Mouse (Mus musculus) E14TG2a.4 (cell line): ENCODE data around the gene Dcaf17.

Experiments used
- H3K27me3 ChIP-seq: 2 replicates; pipeline ENCODE4 v1.6.1; 2014; ENCODE audit warnings: low read length, control low read depth; ENCODE audit not compliant: insufficient read depth
- H3K36me3 ChIP-seq: 2 replicates; pipeline ENCODE4 v1.6.1; 2014; ENCODE audit warnings: low read length, control low read depth; ENCODE audit not compliant: insufficient read depth
- H3K4me1 ChIP-seq: replicated peaks from 2 replicates; pipeline ENCODE4 v1.6.1; 2014; ENCODE audit warnings: low read depth, low read length, control low read depth
- H3K4me3 ChIP-seq: replicated peaks from 2 replicates; pipeline ENCODE4 v1.5.1; 2014; ENCODE audit warnings: mild to moderate bottlenecking, low read length
- H3K9me3 ChIP-seq: 2 replicates; pipeline ENCODE4 v1.6.1; 2014; ENCODE audit warnings: low read length, control low read depth
- CTCF ChIP-seq: conservative IDR thresholded peaks from 2 replicates; pipeline ENCODE4 v1.5.1; 2014; ENCODE audit warnings: low read length
- NANOG ChIP-seq: IDR thresholded peaks from 2 replicates; pipeline ENCODE4 v1.6.1; 2014; ENCODE audit warnings: borderline replicate concordance, low read length, mixed read lengths
- POU5F1 ChIP-seq: IDR thresholded peaks from 2 replicates; pipeline ENCODE4 v1.6.1; 2014; ENCODE audit warnings: low read length, borderline replicate concordance

Dcaf17 gene

DNA sequence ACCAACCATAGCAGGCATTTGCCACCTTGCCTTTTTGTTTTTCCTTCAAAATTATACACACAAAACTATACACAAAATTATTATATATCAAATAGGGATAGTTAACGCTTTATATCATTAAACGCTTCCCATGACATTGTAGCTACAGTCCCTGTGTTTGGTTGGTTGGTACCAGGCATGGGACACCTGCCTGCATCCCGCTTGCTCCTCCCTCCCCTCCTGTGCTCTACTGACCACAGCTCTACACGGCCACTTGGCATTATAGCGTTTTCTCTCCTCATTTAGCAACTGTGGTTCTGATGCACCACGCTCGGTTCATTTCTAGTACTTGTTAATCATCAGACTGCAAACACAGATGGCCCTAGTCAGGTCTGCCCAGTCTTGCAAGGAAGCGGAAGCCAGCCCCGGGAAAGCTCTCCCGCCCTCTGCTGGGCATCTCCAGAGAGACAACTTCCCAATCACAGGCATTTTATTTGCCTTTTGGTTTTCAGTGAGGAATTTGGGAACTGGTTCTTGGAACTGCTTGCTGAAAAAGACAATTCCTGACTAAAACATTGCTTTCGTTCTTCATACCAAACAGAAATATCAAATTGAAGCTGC is 15.5 kb upstream of the Dcaf17 start:
- H3K36me3 ChIP-seq = peaks cover 17% of the 10 kb centered on the region; the same call in 1 of the 2 replicates
- peaks cover 32% of the 10 kb centered on the region for H3K4me1 ChIP-seq
- H3K4me3 ChIP-seq = peak overlapping the region; percentile 41; the same call in 1 of the 2 replicates
- TF ChIP-seq NANOG = no peak
- peak; percentile 75 for TF ChIP-seq CTCF
- TF ChIP-seq POU5F1 = no peak
- no peaks in the 10 kb centered on the region for H3K9me3 ChIP-seq
- H3K27me3 ChIP-seq = no peaks in the 10 kb centered on the region

DNA sequence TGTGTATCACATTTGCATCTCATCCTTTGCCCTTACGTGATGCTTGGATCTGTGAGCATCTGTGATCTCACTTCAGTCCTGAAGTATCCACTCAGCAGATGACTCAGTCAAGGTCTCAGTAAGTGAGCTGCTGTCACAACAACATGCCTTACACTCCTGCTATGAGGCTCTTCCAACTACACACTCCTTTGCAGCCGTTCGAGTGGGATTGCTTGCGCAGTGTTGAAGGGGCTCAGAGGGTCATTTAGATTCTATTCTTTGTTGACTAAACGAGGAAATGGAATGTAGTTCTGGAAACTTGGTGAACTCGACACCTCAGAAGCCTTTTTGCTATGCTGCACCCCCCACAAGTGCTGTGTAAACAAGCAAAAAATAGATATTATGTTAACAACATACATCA is 9.0 kb upstream of the Dcaf17 start:
- H3K36me3 ChIP-seq = peaks cover 28% of the 10 kb centered on the region
- H3K27me3 ChIP-seq = no peaks in the 10 kb centered on the region
- no peak overlapping the region for H3K4me3 ChIP-seq
- no peaks in the 10 kb centered on the region for H3K9me3 ChIP-seq
- peaks cover 31% of the 10 kb centered on the region for H3K4me1 ChIP-seq
- no peak for TF ChIP-seq CTCF
- TF ChIP-seq POU5F1 = no peak
- no peak for TF ChIP-seq NANOG

DNA sequence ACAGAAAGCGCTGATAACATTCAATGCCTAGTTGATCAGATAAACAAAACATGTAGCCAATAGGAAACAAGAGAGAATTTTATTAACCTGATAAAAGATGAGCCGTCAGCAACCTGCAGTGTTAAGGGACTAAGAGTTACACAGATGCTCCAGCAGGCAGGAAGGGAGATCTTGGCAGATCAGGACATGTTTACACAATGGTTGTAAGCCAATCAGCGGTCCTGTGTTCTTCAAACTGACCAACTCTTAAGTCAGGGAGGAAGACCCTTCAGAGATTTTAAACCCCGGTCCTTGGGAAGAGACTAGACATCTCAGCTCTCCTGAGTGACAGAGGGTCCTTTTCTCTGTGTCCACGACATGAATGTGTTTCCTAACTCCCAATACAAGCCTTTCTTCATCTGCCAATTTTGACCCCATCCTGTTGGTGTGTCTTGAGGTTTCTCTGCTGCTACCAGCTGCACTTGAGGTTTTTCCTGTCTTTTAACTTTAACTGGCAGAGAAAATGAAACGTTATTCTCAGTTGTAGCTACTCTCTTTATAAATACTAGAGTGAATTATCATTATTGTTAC is 8.3 kb upstream of the Dcaf17 start:
- H3K4me1 ChIP-seq = peaks cover 31% of the 10 kb centered on the region
- no peaks in the 10 kb centered on the region for H3K27me3 ChIP-seq
- TF ChIP-seq NANOG (no peak), POU5F1 (no peak), CTCF (no peak)
- H3K4me3 ChIP-seq = no peak overlapping the region
- no peaks in the 10 kb centered on the region for H3K9me3 ChIP-seq
- peaks cover 29% of the 10 kb centered on the region for H3K36me3 ChIP-seq

DNA sequence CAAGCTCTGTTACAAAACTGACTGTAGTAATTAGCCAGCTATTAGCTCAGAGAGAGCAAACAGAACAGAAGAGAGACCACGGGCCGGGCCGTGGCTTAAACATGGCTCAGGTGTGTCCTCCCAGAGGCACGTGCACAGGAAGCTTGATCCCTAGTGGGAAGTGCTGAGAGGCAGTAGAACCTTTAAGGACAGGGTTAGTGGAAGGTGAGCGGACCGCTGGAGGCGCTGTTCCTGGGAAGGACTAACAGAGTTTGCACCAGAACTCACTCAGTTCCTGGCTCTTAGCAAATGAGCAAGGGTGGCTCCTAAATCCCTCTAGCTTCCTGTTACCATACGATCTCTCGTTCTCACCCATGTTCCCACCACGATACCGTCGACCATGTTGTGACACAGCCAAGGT is 6.2 kb upstream of the Dcaf17 start:
- peaks cover 37% of the 10 kb centered on the region for H3K4me1 ChIP-seq
- H3K27me3 ChIP-seq = no peaks in the 10 kb centered on the region
- H3K36me3 ChIP-seq = peaks cover 24% of the 10 kb centered on the region
- H3K4me3 ChIP-seq = no peak overlapping the region
- TF ChIP-seq CTCF (peak; percentile 57), POU5F1 (no peak)
- no peaks in the 10 kb centered on the region for H3K9me3 ChIP-seq

DNA sequence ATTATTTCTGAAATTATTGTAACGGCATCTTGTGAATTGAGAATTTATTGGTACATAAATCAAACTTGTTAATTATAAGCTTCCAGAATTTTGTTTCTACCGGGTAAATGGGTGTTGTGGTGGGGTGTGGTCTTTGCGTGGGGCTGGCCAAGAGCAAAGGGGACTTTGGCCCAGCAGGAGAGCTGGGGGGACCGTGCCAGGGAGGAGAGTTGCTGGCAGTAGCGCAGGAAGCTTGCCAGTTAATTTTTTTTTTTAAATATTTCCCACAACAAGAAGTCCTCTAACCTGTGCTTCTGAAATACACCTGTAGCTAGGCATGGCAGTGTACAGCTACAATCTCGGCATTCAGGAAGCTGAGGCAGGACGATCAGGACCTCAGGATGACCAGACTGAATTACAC is 4.6 kb upstream of the Dcaf17 start:
- Histone ChIP-seq H3K4me3 (no peak overlapping the region), H3K4me1 (peaks cover 47% of the 10 kb centered on the region), H3K27me3 (no peaks in the 10 kb centered on the region), H3K36me3 (peaks cover 18% of the 10 kb centered on the region), H3K9me3 (no peaks in the 10 kb centered on the region)
- TF ChIP-seq NANOG = no peak
- no peak for TF ChIP-seq CTCF
- no peak for TF ChIP-seq POU5F1

DNA sequence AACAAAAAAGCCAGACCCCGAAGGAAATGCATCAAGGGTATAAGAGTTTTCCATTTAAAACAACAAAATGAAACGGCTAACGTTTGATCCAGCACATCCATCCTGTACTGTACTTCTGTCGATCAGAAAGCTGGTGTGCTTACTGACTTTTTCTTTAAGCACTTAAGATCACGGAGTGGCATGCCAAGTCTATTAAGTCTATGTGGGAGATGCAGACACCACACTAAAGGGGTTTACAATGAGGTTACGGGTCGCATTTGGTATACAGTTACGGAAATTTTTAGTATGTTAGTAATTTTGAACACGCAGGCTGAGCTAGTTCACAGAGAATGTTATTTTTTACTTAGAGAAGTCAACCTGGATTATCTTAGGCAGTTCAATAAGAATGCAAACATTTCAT is 412 bp upstream of the Dcaf17 start:
- H3K36me3 ChIP-seq = peaks cover 26% of the 10 kb centered on the region
- no peak for TF ChIP-seq NANOG
- no peak for TF ChIP-seq POU5F1
- TF ChIP-seq CTCF = no peak
- H3K4me1 ChIP-seq = peaks cover 45% of the 10 kb centered on the region

DNA sequence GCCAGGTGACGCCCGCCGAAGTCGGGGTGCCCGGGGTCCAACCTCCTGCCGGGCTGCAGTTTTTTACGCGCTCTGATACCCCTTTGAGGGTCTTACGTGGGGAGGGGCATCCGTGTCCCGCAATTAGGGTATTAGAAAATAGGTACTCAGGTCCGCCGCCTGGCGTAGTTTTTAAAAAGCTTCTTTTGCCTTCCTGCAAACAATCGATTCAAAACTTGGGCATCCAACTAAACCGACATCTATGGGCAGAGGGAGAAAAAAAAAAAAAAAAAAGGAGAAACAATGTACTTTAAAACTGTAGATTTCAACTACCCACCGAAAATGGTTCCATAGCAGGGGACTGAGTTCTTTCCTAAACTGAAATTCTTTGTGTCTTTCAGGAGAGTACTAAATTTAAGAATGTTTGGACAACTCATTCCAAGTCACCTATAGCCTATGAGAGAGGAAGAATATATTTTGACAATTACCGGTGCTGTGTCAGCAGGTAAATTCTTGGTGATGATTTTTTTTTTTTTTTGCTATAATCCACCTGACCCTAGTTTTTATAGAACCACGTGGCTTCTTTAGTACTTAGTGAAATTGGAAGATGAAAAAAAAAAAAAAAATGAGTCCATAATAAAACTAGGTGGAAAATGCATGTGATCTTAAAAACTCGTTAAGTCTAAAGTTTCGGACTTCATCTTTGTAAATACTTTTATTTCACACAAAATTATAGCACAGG is 1.1 kb downstream of the Dcaf17 start:
- Histone ChIP-seq H3K36me3 (peaks cover 38% of the 10 kb centered on the region), H3K4me3 (peak overlapping the region; percentile 97), H3K27me3 (no peaks in the 10 kb centered on the region), H3K4me1 (peaks cover 35% of the 10 kb centered on the region), H3K9me3 (no peaks in the 10 kb centered on the region)
- TF ChIP-seq POU5F1 (no peak), NANOG (no peak), CTCF (0 out of 2 replicates have a peak, but pooled peaks have one; percentile 8)

More for the DNA sequence above, 412 bp upstream of the Dcaf17 start:
- Histone ChIP-seq H3K27me3 (no peaks in the 10 kb centered on the region), H3K4me3 (peak overlapping the region; percentile 97), H3K9me3 (no peaks in the 10 kb centered on the region)

DNA sequence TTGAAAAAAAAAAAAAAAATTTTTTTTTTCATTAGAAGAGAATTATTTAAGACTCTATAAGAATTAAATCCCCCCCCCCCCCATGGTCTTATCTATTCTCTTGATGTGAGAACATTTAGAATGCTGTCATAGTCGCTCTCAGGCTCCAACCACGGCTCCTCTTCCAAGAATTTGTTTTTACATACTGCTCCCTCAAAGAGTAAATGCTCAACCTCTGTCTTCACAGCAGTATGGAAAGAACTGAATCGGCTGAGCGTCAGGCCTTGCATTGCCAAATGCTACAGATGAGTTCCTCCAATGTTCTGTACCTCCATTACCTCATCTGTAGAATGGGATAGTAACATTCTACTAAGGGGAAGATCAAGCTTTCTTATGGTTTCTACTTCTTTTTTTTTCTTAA is 16.5 kb downstream of the Dcaf17 start:
- no peaks in the 10 kb centered on the region for H3K4me1 ChIP-seq
- H3K27me3 ChIP-seq = no peaks in the 10 kb centered on the region
- H3K9me3 ChIP-seq = no peaks in the 10 kb centered on the region
- TF ChIP-seq NANOG = no peak
- TF ChIP-seq POU5F1 = no peak
- no peak for TF ChIP-seq CTCF
- no peak overlapping the region for H3K4me3 ChIP-seq
- H3K36me3 ChIP-seq = peaks cover 21% of the 10 kb centered on the region
